ENCODE assay signal across 18 mouse cellular contexts in genomic region chr6:95163965-95164364, GRCm38 (mm10). TPM values are rescaled to one million over a fixed set of nuclear protein-coding genes. Genes with fewer than 3 reads are reported as not detected.
A peak's percentile ranks its signal among the peaks of the same experiment; 100 is the strongest.
DNase-seq lines count a peak whose midpoint lies in the region; ATAC-seq and TF ChIP-seq lines count a peak whose summit lies in the region.
"Had no signal": no experiment of that assay in that cellular context is flagged by ENCODE, and none has a peak within 500 bp of the region (broad histone marks: within the 10 kb centered on the region; RNA-seq: fewer than 3 reads in every experiment).

No protein-coding gene starts in this region.

- no peak for TF ChIP-seq CTCF in lung, adult 2 months (IDR thresholded peaks at IDR 0.05; ENCODE audit: insufficient read depth, low read length)

- no peak overlapping the region for H3K27ac ChIP-seq in stomach, embryonic 16.5 days (ENCODE audit: low read length)
- H3K27ac ChIP-seq: embryonic facial prominence, embryonic 12.5 days; forebrain, embryonic 15.5 days; heart, embryonic 10.5 days; hindbrain, embryonic 12.5 days had no signal

- H3K4me1 ChIP-seq in lung, adult 2 months (ENCODE audit: control insufficient read depth, insufficient read depth, low read length): no peaks in the 10 kb centered on the region
- peaks cover 8% of the 10 kb centered on the region for H3K4me1 ChIP-seq in stomach, embryonic 16.5 days (ENCODE audit: control insufficient read depth, insufficient read depth, low read length)
- H3K4me1 ChIP-seq: heart, embryonic 10.5 days had no signal

- H3K9me3 ChIP-seq in stomach, embryonic 16.5 days (replicated peaks; ENCODE audit: control insufficient read depth, low read length): no peaks in the 10 kb centered on the region
- H3K9me3 ChIP-seq: embryonic facial prominence, embryonic 12.5 days; forebrain, embryonic 15.5 days; heart, embryonic 10.5 days had no signal

- H3K4me3 ChIP-seq in lung, adult 2 months (replicated peaks; ENCODE audit: extremely low read depth, low read depth, low read length): no peak overlapping the region
- H3K4me3 ChIP-seq in stomach, embryonic 16.5 days (replicated peaks; ENCODE audit: low read length): no peak overlapping the region
- H3K4me3 ChIP-seq: embryonic facial prominence, embryonic 12.5 days; forebrain, embryonic 15.5 days; heart, embryonic 10.5 days; hindbrain, embryonic 12.5 days had no signal

- no peak for TF ChIP-seq POLR2A in lung, adult 2 months (IDR thresholded peaks at IDR 0.05; ENCODE audit: borderline replicate concordance, extremely low read depth, low read depth, low read length)

- H3K4me2 ChIP-seq in stomach, embryonic 16.5 days (ENCODE audit: low read depth, low read length): no peak overlapping the region
- H3K4me2 ChIP-seq: embryonic facial prominence, embryonic 12.5 days; forebrain, embryonic 15.5 days; hindbrain, embryonic 12.5 days had no signal

- 42% methylated on average over 4 of the region's 4 CpGs for WGBS in lung, adult 2 months
- WGBS in stomach, embryonic 16.5 days: 20% methylated on average over 4 of the region's 4 CpGs

- H3K27me3 ChIP-seq in stomach, embryonic 16.5 days (ENCODE audit: control insufficient read depth, insufficient read depth, low read length): no peaks in the 10 kb centered on the region
- H3K27me3 ChIP-seq: embryonic facial prominence, embryonic 12.5 days; forebrain, embryonic 15.5 days; hindbrain, embryonic 12.5 days had no signal

- H3K36me3 ChIP-seq in stomach, embryonic 16.5 days (ENCODE audit: control insufficient read depth, insufficient read depth, low read length): no peaks in the 10 kb centered on the region
- H3K36me3 ChIP-seq: embryonic facial prominence, embryonic 12.5 days; forebrain, embryonic 15.5 days; heart, embryonic 10.5 days; hindbrain, embryonic 12.5 days had no signal

- peak; percentile 1 for DNase-seq in kidney, adult 9 months
- DNase-seq in kidney, postnatal 36 days: no peak
- DNase-seq in lung, postnatal 14 days: peak; percentile 4
- no peak for DNase-seq in lung, adult 2 months
- no peak for DNase-seq in frontal cortex, postnatal 25 days (ENCODE audit: low spot score in 2 of 2)
- DNase-seq: cerebellum, adult 11 months; cerebellum, adult 8-10 months; cerebellum, postnatal 14 days; gastrocnemius, postnatal 10 days; heart, adult 18-20 months; heart, postnatal 10 days; heart, postnatal 4 days had no signal

- ATAC-seq in stomach, embryonic 16.5 days (ENCODE audit: insufficient read depth, low FRiP score): peak; percentile 58; the same call in 1 of the 2 replicates
- ATAC-seq: forebrain, embryonic 15.5 days; hindbrain, embryonic 16.5 days had no signal

- no peak overlapping the region for H3K9ac ChIP-seq in stomach, embryonic 16.5 days (ENCODE audit: low read length)
- H3K9ac ChIP-seq: embryonic facial prominence, embryonic 12.5 days; forebrain, embryonic 15.5 days; hindbrain, embryonic 12.5 days had no signal

RNA-seq across cellular contexts. Expression of gene Kbtbd8, which starts 46.9 kb away (rescaled TPM):
- 0.23 and 0.32 TPM in 2 replicates for polyA plus RNA-seq in lung, adult 2 months (2012; rRNA removed)
- polyA plus RNA-seq in stomach, embryonic 16.5 days (2015; fragmentation: Nextera tagmentation; extraction: Ambion mirVana): 4.1 and 4.2 TPM in 2 replicates

Comparison
In these comparisons a context has a peak if more than half of its experiments do, and no peak if none do; other contexts are left out.
1. DNase-seq: peak in kidney, adult 9 months (single experiment) and lung, postnatal 14 days (single experiment); none in kidney, postnatal 36 days (0 of 2), lung, adult 2 months (single experiment) and frontal cortex, postnatal 25 days (0 of 2).